Mouse (Mus musculus) mesoderm, embryonic 11.5 days (tissue): ENCODE results near the gene Gucy1b2.

Experiments
- DNase-seq: peaks from one replicate; pipeline ENCODE4 v3.0.0-alpha.2; 2012; ENCODE audit warnings: low read depth, low spot score

The Gucy1b2 gene

GRCm38 (mm10) chr14:62456239-62456747 lies at the start of gene Gucy1b2:
Gene Gucy1b2, minus strand, starts transcription at chr14:62456289.
- no peak for DNase-seq

- DNase-seq, result no peak
Observed at GRCm38 (mm10) chr14:62497391-62497790, 41.3 kb upstream of the Gucy1b2 start.

- no peak for DNase-seq
Observed at GRCm38 (mm10) chr14:62496501-62496900, 40.4 kb upstream of the Gucy1b2 start.

GRCm38 (mm10) chr14:62493456-62493855 lies 37.4 kb upstream of the Gucy1b2 start:
- DNase-seq, result no peak

- peak; percentile 87 for DNase-seq
Observed at GRCm38 (mm10) chr14:62492196-62492850, 36.2 kb upstream of the Gucy1b2 start.

- no peak for DNase-seq
Observed at GRCm38 (mm10) chr14:62488270-62488669, 32.2 kb upstream of the Gucy1b2 start.

- no peak for DNase-seq
Observed at GRCm38 (mm10) chr14:62481381-62481780, 25.3 kb upstream of the Gucy1b2 start.

GRCm38 (mm10) chr14:62479395-62479794 lies 23.3 kb upstream of the Gucy1b2 start:
- no peak for DNase-seq

- no peak for DNase-seq
Observed at GRCm38 (mm10) chr14:62474481-62474880, 18.4 kb upstream of the Gucy1b2 start.

- DNase-seq, result no peak
Observed at GRCm38 (mm10) chr14:62472061-62472460, 16.0 kb upstream of the Gucy1b2 start.

GRCm38 (mm10) chr14:62468753-62469125 lies 12.7 kb upstream of the Gucy1b2 start:
- no peak for DNase-seq

- DNase-seq, result no peak
Observed at GRCm38 (mm10) chr14:62468119-62468752, 12.1 kb upstream of the Gucy1b2 start.

GRCm38 (mm10) chr14:62464966-62465365 lies 8.9 kb upstream of the Gucy1b2 start:
- peak; percentile 22 for DNase-seq

GRCm38 (mm10) chr14:62459541-62459940 lies 3.5 kb upstream of the Gucy1b2 start:
- no peak for DNase-seq

GRCm38 (mm10) chr14:62457420-62458181 lies 1.5 kb upstream of the Gucy1b2 start:
- DNase-seq, result peak; percentile 89

GRCm38 (mm10) chr14:62455570-62455879 lies 564 bp downstream of the Gucy1b2 start:
- DNase-seq, result no peak

GRCm38 (mm10) chr14:62454760-62455569 lies 1.1 kb downstream of the Gucy1b2 start:
- no peak for DNase-seq

GRCm38 (mm10) chr14:62454136-62454535 lies 2.0 kb downstream of the Gucy1b2 start:
- DNase-seq, result no peak

- DNase-seq, result no peak
Observed at GRCm38 (mm10) chr14:62453276-62453675, 2.8 kb downstream of the Gucy1b2 start.

- no peak for DNase-seq
Observed at GRCm38 (mm10) chr14:62450706-62451105, 5.4 kb downstream of the Gucy1b2 start.

- no peak for DNase-seq
Observed at GRCm38 (mm10) chr14:62447214-62447548, 8.9 kb downstream of the Gucy1b2 start.
